Mouse (Mus musculus): ENCODE measurements around the gene Eif3a.

GRCm38 (mm10) chr19:60799867-60800569, 9.6 kb upstream of the Eif3a start:
- TF ChIP-seq CTCF (IDR thresholded peaks at IDR 0.05; ENCODE audit: low read depth, low read length) (no peak), POLR2A (IDR thresholded peaks at IDR 0.05; ENCODE audit: borderline replicate concordance, low read depth, low read length) (no peak)

All from bone marrow macrophage, adult 2 months (primary cell).